Mouse (Mus musculus) ES-Bruce4 (cell line): ENCODE data around the gene Bbs7.

Experiments
- CTCF ChIP-seq: IDR thresholded peaks from one replicate; pipeline ENCODE4 v1.8.1; 2011; ENCODE audit warnings: low read depth, low read length
- EP300 ChIP-seq: IDR thresholded peaks from 2 replicates; pipeline ENCODE4 v1.6.1; 2011; ENCODE audit warnings: low read depth, low read length; ENCODE audit not compliant: insufficient read depth
- POLR2A ChIP-seq: IDR thresholded peaks from one replicate; pipeline ENCODE4 v1.8.1; 2011; ENCODE audit warnings: low read length; ENCODE audit not compliant: insufficient read depth

GRCm38 (mm10) chr3:36532738-36533137, 80.5 kb downstream of the Bbs7 start:
- TF ChIP-seq CTCF (no peak), POLR2A (no peak), EP300 (no peak)
